ENCODE assay signal across 10 mouse cellular contexts in genomic region chr4:149401591-149401982, GRCm38 (mm10). TPM values are rescaled to one million over a fixed set of nuclear protein-coding genes. Genes with fewer than 3 reads are reported as not detected.
DNase-seq lines count a peak whose midpoint lies in the region; ATAC-seq and TF ChIP-seq lines count a peak whose summit lies in the region.
"Had no signal": no experiment of that assay in that cellular context is flagged by ENCODE, and none has a peak within 500 bp of the region (broad histone marks: within the 10 kb centered on the region; RNA-seq: fewer than 3 reads in every experiment).

No protein-coding gene starts in this region.

- no peak overlapping the region for H3K27ac ChIP-seq in lung, postnatal 0 days (ENCODE audit: low read length)
- H3K27ac ChIP-seq in intestine, embryonic 16.5 days (ENCODE audit: low read length), result peak overlapping the region; percentile 69; the same call in 1 of the 2 replicates
- H3K27ac ChIP-seq in midbrain, postnatal 0 days (ENCODE audit: low read depth, low read length), result no peak overlapping the region
- H3K27ac ChIP-seq: hindbrain, embryonic 10.5 days had no signal

- no peaks in the 10 kb centered on the region for H3K27me3 ChIP-seq in lung, postnatal 0 days (replicated peaks; ENCODE audit: insufficient read depth, low read length)
- H3K27me3 ChIP-seq in intestine, embryonic 16.5 days (replicated peaks; ENCODE audit: control insufficient read depth, insufficient read depth, low read length), result no peaks in the 10 kb centered on the region
- H3K27me3 ChIP-seq in midbrain, postnatal 0 days (ENCODE audit: insufficient read depth, low read length), result no peaks in the 10 kb centered on the region

- H3K4me1 ChIP-seq in lung, postnatal 0 days (ENCODE audit: insufficient read depth, low read depth, low read length), result peaks cover 3% of the 10 kb centered on the region; the same call in 1 of the 2 replicates
- peaks cover 58% of the 10 kb centered on the region for H3K4me1 ChIP-seq in intestine, embryonic 16.5 days (ENCODE audit: control insufficient read depth, insufficient read depth, low read length)
- H3K4me1 ChIP-seq in midbrain, postnatal 0 days (ENCODE audit: insufficient read depth, low read length), result peaks cover 4% of the 10 kb centered on the region; the same call in 1 of the 2 replicates

- H3K4me3 ChIP-seq in lung, postnatal 0 days (ENCODE audit: low read depth, low read length), result no peak overlapping the region
- H3K4me3 ChIP-seq in intestine, embryonic 16.5 days (ENCODE audit: low read length), result no peak overlapping the region
- H3K4me3 ChIP-seq in midbrain, postnatal 0 days (ENCODE audit: low read depth, low read length), result no peak overlapping the region
- H3K4me3 ChIP-seq: hindbrain, embryonic 10.5 days had no signal

- 39% methylated on average over 8 of the region's 8 CpGs for WGBS in lung, postnatal 0 days
- WGBS in intestine, embryonic 16.5 days, result 56% methylated on average over 8 of the region's 8 CpGs
- 83% methylated on average over 8 of the region's 8 CpGs for WGBS in midbrain, postnatal 0 days

- no peak overlapping the region for H3K9ac ChIP-seq in lung, postnatal 0 days (replicated peaks; ENCODE audit: low read depth)
- H3K9ac ChIP-seq in intestine, embryonic 16.5 days (ENCODE audit: low read depth, low read length), result no peak overlapping the region
- H3K9ac ChIP-seq in midbrain, postnatal 0 days (replicated peaks; ENCODE audit: low read length, poor library complexity, severe bottlenecking), result no peak overlapping the region

- intact Hi-C loops in gastrocnemius, postnatal 14 days (cut with DNase I; ENCODE audit: low total_unique reads), result no loop called here
- intact Hi-C loops in left cerebral cortex, postnatal 36 days (cut with DNase I), result no loop called here

- no peak overlapping the region for H3K4me2 ChIP-seq in lung, postnatal 0 days (replicated peaks; ENCODE audit: low read depth, low read length)
- H3K4me2 ChIP-seq in intestine, embryonic 16.5 days (ENCODE audit: low read depth, low read length), result no peak overlapping the region
- H3K4me2 ChIP-seq in midbrain, postnatal 0 days (ENCODE audit: low read depth, low read length, poor library complexity, severe bottlenecking), result no peak overlapping the region

- ATAC-seq in lung, postnatal 0 days, result no peak
- ATAC-seq in intestine, embryonic 16.5 days, result no peak
- no peak for ATAC-seq in midbrain, postnatal 0 days (ENCODE audit: low FRiP score)

- no peaks in the 10 kb centered on the region for H3K9me3 ChIP-seq in lung, postnatal 0 days (ENCODE audit: low read length)
- H3K9me3 ChIP-seq in intestine, embryonic 16.5 days (ENCODE audit: control insufficient read depth, low read length), result no peaks in the 10 kb centered on the region
- no peaks in the 10 kb centered on the region for H3K9me3 ChIP-seq in midbrain, postnatal 0 days (ENCODE audit: low read length)
- H3K9me3 ChIP-seq: hindbrain, embryonic 10.5 days had no signal

- TF ChIP-seq CTCF in lung, postnatal 0 days (IDR thresholded peaks at IDR 0.05), result no peak
- TF ChIP-seq CTCF in midbrain, postnatal 0 days (IDR thresholded peaks at IDR 0.05), result no peak

- TF ChIP-seq EP300 in lung, postnatal 0 days (IDR thresholded peaks at IDR 0.05), result no peak

- DNase-seq in lung, postnatal 0 days (ENCODE audit: low spot score), result peak; percentile 24
- DNase-seq in lung, postnatal 4 days, result no peak
- DNase-seq in Muller cell, postnatal 12 days (ENCODE audit: inconsistent ontology term), result peak; percentile 85
- peak; percentile 31 for DNase-seq in gastrocnemius, postnatal 14 days
- no peak for DNase-seq in cerebellum, postnatal 4 days (ENCODE audit: low spot score in 2 of 2)
- no peak for DNase-seq in midbrain, postnatal 0 days (ENCODE audit: low spot score)
- DNase-seq in left cerebral cortex, postnatal 36 days (ENCODE audit: low spot score in 2 of 2), result no peak

- H3K36me3 ChIP-seq in lung, postnatal 0 days (ENCODE audit: insufficient read depth, low read length), result 0 out of 2 replicates have a peak, but pooled peaks cover 5% of the 10 kb centered on the region
- no peaks in the 10 kb centered on the region; the same call in 1 of the 2 replicates for H3K36me3 ChIP-seq in intestine, embryonic 16.5 days (ENCODE audit: control insufficient read depth, insufficient read depth, low read length)
- peaks cover 11% of the 10 kb centered on the region for H3K36me3 ChIP-seq in midbrain, postnatal 0 days (ENCODE audit: insufficient read depth, low read length)

RNA-seq across cellular contexts. Expression of gene Ube4b, which starts 25.0 kb away (rescaled TPM):
- 14.2 and 15.1 TPM in 2 replicates for polyA plus RNA-seq in lung, postnatal 0 days (2015; fragmentation: Nextera tagmentation; extraction: Ambion mirVana)
- 10 to 100 TPM; 34.4 to 36.8 TPM for total RNA-seq in gastrocnemius, postnatal 14 days (2021)
- polyA plus RNA-seq in intestine, embryonic 16.5 days (2015; fragmentation: Nextera tagmentation; extraction: Ambion mirVana), result 31.1 and 34.4 TPM in 2 replicates
- total RNA-seq in midbrain, postnatal 0 days (2014; rRNA removed), result 94.4 and 113 TPM in 2 replicates
- polyA plus RNA-seq in midbrain, postnatal 0 days (2015; fragmentation: Nextera tagmentation; extraction: Ambion mirVana), result 46.2 and 51.9 TPM in 2 replicates
- total RNA-seq in left cerebral cortex, postnatal 36 days (2021), result 100 to 1,000 TPM; 106 to 113 TPM

RNA-seq across cellular contexts. Expression of gene Rbp7, which starts 53.2 kb away (rescaled TPM):
- 1.4 and 1.8 TPM in 2 replicates for polyA plus RNA-seq in lung, postnatal 0 days (2015; fragmentation: Nextera tagmentation; extraction: Ambion mirVana)
- total RNA-seq in gastrocnemius, postnatal 14 days (2021), result 10 to 100 TPM in 1 of 2 experiments, 1 to 10 TPM in 1; 8.9 to 20.7 TPM
- polyA plus RNA-seq in intestine, embryonic 16.5 days (2015; fragmentation: Nextera tagmentation; extraction: Ambion mirVana), result 1.9 and 2.2 TPM in 2 replicates
- total RNA-seq in midbrain, postnatal 0 days (2014; rRNA removed), result not detected in 2 replicates
- 0.44 and 0.49 TPM in 2 replicates for polyA plus RNA-seq in midbrain, postnatal 0 days (2015; fragmentation: Nextera tagmentation; extraction: Ambion mirVana)
- 1 to 10 TPM in 1 of 2 experiments, under 1 TPM in 1; 0.57 to 1.3 TPM for total RNA-seq in left cerebral cortex, postnatal 36 days (2021)
- polyA plus RNA-seq: forebrain, embryonic 11.5 days; hindbrain, embryonic 10.5 days had no signal

Comparison
In these comparisons a context has a peak if more than half of its experiments do, and no peak if none do; other contexts are left out.
1. DNase-seq: peak in lung, postnatal 0 days (single experiment), Muller cell, postnatal 12 days (single experiment) and gastrocnemius, postnatal 14 days (single experiment); none in lung, postnatal 4 days (0 of 2), cerebellum, postnatal 4 days (0 of 2), midbrain, postnatal 0 days (single experiment) and left cerebral cortex, postnatal 36 days (0 of 2).